Mouse (Mus musculus) liver, embryonic 14.5 days (tissue): ENCODE measurements at regions not wholly inside any gene's neighbourhood (a gene's known extent, or its start where the extent isn't known, plus 50 kb on each side); places are given as distances from the start of the nearest gene placed in this dataset.
"Not testable (repeated sequence)": the region's sequence is repeated elsewhere in the genome, so short reads cannot be mapped to it uniquely, and the experiment has no call there.

ENCODE experiments used
- ATAC-seq: fragments of 200-750 bp; cut with Nextera tagmentation; 2 replicates; pipeline ENCODE4 v1.8.0; 2017; ENCODE audit warnings: moderate number of reproducible peaks, mild to moderate bottlenecking, moderate library complexity; ENCODE audit not compliant: insufficient read depth
- DNase-seq, 3 experiments: peaks; one replicate each; pipeline ENCODE4 v3.0.0-alpha.2; 2012 to 2013; ENCODE audit warnings: low read depth in 3 of 3, low spot score in 3 of 3
- H3K27ac ChIP-seq: fragments of 300-500 bp; sonication (generic); 2 replicates; pipeline ENCODE4 v1.5.1; 2014; ENCODE audit warnings: moderate library complexity, mild to moderate bottlenecking, control low read depth, inconsistent platforms
- H3K27me3 ChIP-seq: fragments of 300-500 bp; sonication (generic); 2 replicates; pipeline ENCODE4 v1.6.1; 2014; ENCODE audit warnings: mild to moderate bottlenecking, low read length, moderate library complexity; ENCODE audit not compliant: control insufficient read depth, insufficient read depth
- H3K36me3 ChIP-seq: fragments of 300-500 bp; sonication (generic); replicated peaks from 2 replicates; pipeline ENCODE4 v1.6.1; 2014; ENCODE audit warnings: low read depth; ENCODE audit not compliant: control insufficient read depth, insufficient read depth
- H3K4me1 ChIP-seq, 2 experiments: fragments of 200-500 bp in 1 of 2; fragments of 300-500 bp in 1 of 2; sonication (generic) in 1 of 2; replicated peaks; 2 replicates each; pipeline ENCODE4 v1.6.1; 2012 to 2014; ENCODE audit warnings: antibody characterized with exemption in 1 of 2, inconsistent platforms in 1 of 2, low read length in 1 of 2; ENCODE audit not compliant: control insufficient read depth in 2 of 2, insufficient read depth in 2 of 2
- H3K4me2 ChIP-seq: fragments of 300-500 bp; sonication (generic); 2 replicates; pipeline ENCODE4 v1.6.1; 2014; ENCODE audit warnings: low read depth, mild to moderate bottlenecking, control low read depth, moderate library complexity
- H3K4me3 ChIP-seq, 2 experiments: fragments of 200-500 bp in 1 of 2; fragments of 300-500 bp in 1 of 2; sonication (generic) in 1 of 2; 2 replicates each; pipeline ENCODE4 v1.5.1; 2012 to 2014; ENCODE audit warnings: low read depth in 2 of 2, low read length in 2 of 2, mild to moderate bottlenecking in 2 of 2, control low read depth in 1 of 2, inconsistent platforms in 1 of 2, moderate library complexity in 1 of 2; ENCODE audit not compliant: insufficient read depth in 1 of 2
- H3K9ac ChIP-seq: fragments of 300-500 bp; sonication (generic); replicated peaks from 2 replicates; pipeline ENCODE4 v1.6.1; 2014; ENCODE audit warnings: mild to moderate bottlenecking, control low read depth, moderate library complexity
- H3K9me3 ChIP-seq: fragments of 300-500 bp; sonication (generic); 2 replicates; pipeline ENCODE4 v1.6.1; 2016; ENCODE audit warnings: low read length, mixed read lengths; ENCODE audit not compliant: control insufficient read depth
- CTCF ChIP-seq: IDR thresholded peaks from 2 replicates; pipeline ENCODE4 v1.5.1; 2016; ENCODE audit warnings: antibody characterized with exemption, low read depth, control low read depth
- EP300 ChIP-seq: IDR thresholded peaks from 2 replicates; pipeline ENCODE4 v1.6.1; 2016; ENCODE audit warnings: antibody characterized with exemption, low read depth
- WGBS: fragments of 180-500 bp; shearing (Covaris S2); extraction: QIAGEN DNeasy Blood & Tissue Kit; methylation state at CpG from one replicate; pipeline ENCODE4 v1.1.7; 2014; ENCODE audit not compliant: insufficient replicate concordance; 5-methylcytosine and 5-hydroxymethylcytosine counted together

DNA sequence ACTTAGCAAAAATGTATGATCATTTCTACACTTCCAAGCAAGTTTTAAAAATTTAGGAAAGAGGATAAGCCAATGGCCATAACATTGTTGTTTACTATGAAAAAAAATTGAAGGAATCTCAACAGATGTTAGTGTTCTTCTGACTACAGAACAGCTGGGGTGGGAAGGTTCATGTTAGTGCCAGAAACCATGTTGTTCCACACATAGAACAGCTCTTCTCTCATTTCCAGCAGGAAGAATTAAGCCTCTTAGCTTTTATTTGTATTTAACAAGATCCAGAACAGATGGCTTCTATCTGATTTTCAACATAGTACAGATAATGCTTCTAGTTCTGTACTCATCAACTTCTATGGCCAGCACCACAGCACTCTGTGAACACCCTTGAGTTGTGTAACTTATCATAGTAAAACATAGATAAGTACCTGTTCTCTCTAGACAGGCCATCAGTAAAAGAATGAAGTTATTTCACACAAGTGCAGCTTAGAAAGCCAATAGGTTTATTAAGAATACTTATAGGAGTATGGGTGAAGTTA lies 241.0 kb downstream of the Plod2 start:
- H3K4me3 ChIP-seq: no peak overlapping the region
- no peak for TF ChIP-seq CTCF
- TF ChIP-seq EP300: no peak
- no peaks in the 10 kb centered on the region for H3K36me3 ChIP-seq
- H3K4me2 ChIP-seq: no peak overlapping the region
- H3K27me3 ChIP-seq: no peaks in the 10 kb centered on the region
- no peaks in the 10 kb centered on the region for H3K4me1 ChIP-seq
- H3K9ac ChIP-seq: no peak overlapping the region
- no peaks in the 10 kb centered on the region for H3K9me3 ChIP-seq
- DNase-seq: no peak
- H3K27ac ChIP-seq: no peak overlapping the region
- no peak for ATAC-seq

DNA sequence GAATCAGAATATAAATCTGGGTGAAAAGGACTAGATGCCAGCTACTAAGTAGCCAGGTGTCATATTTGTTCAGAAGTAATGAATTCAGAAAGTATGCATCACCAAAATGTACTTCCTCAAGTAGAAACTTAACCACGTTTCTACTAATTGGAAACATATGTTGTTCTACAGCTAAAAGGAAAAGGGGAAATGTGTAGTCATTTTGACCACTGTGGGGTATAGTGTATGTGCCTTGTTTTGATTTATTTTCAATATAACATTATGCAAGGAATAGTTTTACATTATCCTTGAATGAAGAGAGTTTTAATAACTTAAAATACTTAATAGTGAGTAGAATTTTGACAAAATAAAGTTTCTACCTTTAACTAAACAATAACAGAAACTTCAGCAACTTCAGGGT lies 257.7 kb downstream of the Plod2 start:
- TF ChIP-seq EP300 (no peak), CTCF (no peak)
- no peaks in the 10 kb centered on the region for H3K27me3 ChIP-seq

DNA sequence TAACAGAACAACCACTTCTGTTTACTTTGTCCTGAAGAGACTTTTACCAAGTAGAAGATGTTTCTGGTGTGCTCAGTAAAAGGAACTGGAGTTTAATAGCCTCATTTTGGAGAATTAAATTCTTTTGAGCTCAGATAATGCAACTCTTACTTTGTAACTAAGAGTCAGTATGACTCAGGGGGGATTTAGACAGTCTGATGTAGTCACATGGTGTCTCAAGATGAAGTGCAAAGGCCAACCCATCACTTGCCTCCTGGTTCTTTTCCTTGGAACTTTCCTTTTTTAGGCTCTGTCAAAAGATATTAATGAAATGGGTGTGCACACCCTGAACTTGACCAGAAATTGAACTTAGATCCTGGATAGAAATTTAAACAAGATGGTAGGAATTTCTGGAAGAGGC lies 267.4 kb downstream of the Plod2 start:
- no peak for TF ChIP-seq EP300
- no peak for TF ChIP-seq CTCF

More for the DNA sequence above, 257.7 kb downstream of the Plod2 start:
- ATAC-seq (no peak), DNase-seq (no peak)
- 35% methylated on average over 1 of the region's 1 CpGs for WGBS
- H3K9me3 ChIP-seq: no peaks in the 10 kb centered on the region
- H3K4me3 ChIP-seq: no peak overlapping the region
- no peak overlapping the region for H3K9ac ChIP-seq
- H3K36me3 ChIP-seq: no peaks in the 10 kb centered on the region
- no peaks in the 10 kb centered on the region for H3K4me1 ChIP-seq
- no peak overlapping the region for H3K27ac ChIP-seq
- H3K4me2 ChIP-seq: no peak overlapping the region

DNA sequence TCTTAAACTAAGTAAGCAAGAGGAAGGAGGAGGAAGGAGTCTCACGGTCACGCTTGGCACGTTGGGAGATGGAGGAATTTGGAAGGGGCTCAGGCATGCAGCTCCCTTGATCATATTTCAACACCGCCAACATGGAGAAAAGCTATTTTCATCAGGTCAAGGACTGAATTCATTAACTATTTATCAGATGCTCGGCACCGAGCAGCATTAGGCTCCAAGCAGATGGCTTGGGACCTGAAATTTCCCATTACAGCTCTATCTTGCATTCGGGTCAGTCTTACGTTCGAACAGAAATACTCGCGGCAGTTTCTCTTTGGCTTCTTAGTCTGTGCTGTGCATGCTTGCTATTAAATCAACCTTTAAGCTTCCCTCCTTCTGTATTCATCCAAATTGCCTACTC lies 278.7 kb downstream of the Plod2 start:
- no peak for DNase-seq
- no peak for ATAC-seq
- Histone ChIP-seq H3K9ac (no peak overlapping the region), H3K27ac (no peak overlapping the region), H3K27me3 (no peaks in the 10 kb centered on the region), H3K4me1 (no peaks in the 10 kb centered on the region), H3K4me2 (no peak overlapping the region), H3K9me3 (no peaks in the 10 kb centered on the region), H3K36me3 (no peaks in the 10 kb centered on the region), H3K4me3 (no peak overlapping the region)
- 75% methylated on average over 11 of the region's 11 CpGs for WGBS
- TF ChIP-seq EP300 (no peak), CTCF (no peak)

More for the DNA sequence above, 267.4 kb downstream of the Plod2 start:
- no peaks in the 10 kb centered on the region for H3K27me3 ChIP-seq
- no peaks in the 10 kb centered on the region for H3K36me3 ChIP-seq
- no peak overlapping the region for H3K27ac ChIP-seq
- no peaks in the 10 kb centered on the region for H3K9me3 ChIP-seq
- no peaks in the 10 kb centered on the region for H3K4me1 ChIP-seq
- ATAC-seq (no peak), DNase-seq (no peak)
- H3K4me3 ChIP-seq: no peak overlapping the region
- H3K4me2 ChIP-seq: no peak overlapping the region
- no peak overlapping the region for H3K9ac ChIP-seq

DNA sequence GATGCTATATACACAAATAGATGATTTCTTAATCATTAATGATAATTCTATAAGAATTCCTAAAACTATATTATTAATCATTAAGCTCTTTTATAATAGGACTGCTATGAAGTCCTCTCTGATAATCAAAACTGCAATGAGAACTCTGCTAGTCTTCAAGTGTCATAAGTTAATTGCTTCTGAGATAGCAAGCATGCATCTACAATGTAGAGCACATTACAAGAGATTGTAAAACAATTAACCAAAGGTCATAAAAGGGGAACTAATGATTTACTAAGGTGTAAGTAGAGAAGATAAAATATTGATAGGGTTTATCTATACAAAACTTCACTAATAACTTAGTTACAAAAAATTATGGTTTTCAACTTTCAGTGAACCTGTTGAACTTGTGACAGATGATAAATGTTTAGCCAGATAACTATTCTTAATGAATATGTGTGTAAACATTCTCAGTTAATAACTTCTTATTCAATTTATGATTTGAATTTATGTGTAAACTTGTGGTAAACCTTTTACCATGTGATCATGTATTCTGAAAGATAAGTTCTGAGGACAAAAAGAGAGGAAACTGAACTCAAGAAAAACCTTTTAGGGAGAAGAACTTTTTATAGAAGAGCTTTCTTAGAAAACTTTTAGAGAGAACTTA lies 284.8 kb downstream of the Plod2 start:
- ATAC-seq (no peak), DNase-seq (no peak)
- H3K4me3 ChIP-seq: no peak overlapping the region
- no peaks in the 10 kb centered on the region for H3K4me1 ChIP-seq
- no peak overlapping the region for H3K9ac ChIP-seq
- H3K36me3 ChIP-seq: no peaks in the 10 kb centered on the region
- TF ChIP-seq EP300 (no peak), CTCF (no peak)
- H3K27me3 ChIP-seq: no peaks in the 10 kb centered on the region
- no peaks in the 10 kb centered on the region for H3K9me3 ChIP-seq
- H3K4me2 ChIP-seq: no peak overlapping the region
- no peak overlapping the region for H3K27ac ChIP-seq

DNA sequence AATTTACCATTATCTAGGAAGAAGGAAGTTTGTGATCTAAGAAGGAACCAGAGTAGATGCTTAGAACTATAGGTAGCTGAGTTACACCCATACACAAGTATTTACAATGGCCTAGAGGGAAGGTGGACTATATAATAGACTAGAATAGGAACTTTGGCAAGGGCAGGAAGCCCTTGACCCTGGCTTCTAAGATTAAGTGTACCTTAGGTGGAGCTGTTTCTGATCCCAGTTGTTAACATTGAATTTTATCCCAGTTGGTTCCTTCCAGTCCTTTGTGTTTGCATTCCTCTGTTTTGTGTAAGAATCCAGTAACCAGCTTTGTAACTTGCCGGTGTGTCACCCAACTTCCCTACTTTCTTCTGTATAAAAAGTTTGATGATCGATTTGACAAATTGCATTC lies 294.1 kb downstream of the Plod2 start:
- H3K27ac ChIP-seq, H3K4me3 ChIP-seq, H3K4me2 ChIP-seq, H3K9me3 ChIP-seq, ATAC-seq, H3K9ac ChIP-seq, DNase-seq, H3K27me3 ChIP-seq, H3K36me3 ChIP-seq, H3K4me1 ChIP-seq: not testable (repeated sequence)
- WGBS: 66% methylated on average over 2 of the region's 2 CpGs
